Comparison of ENCODE assay signal across 10 mouse cellular contexts in the genomic region with DNA sequence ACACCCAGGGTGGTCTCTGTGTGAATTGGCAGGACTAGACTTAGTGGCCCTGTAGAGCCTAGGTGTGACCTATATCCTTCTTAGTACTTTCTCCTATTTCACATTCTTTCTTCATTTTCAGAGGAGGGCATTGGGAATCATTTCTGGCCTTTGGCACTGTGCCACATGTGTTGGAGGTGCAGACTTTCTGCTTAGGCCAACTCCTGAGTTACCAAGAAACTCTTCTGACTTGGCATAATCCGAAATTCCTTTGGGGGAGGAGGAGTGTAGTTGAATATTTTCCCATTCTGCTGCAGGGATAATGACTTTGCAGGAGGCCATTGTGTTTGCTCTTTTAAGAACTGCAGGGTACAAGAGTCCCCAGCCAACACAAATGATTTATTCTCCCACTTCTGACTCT. TPM values are rescaled to one million over a fixed set of nuclear protein-coding genes. Genes with fewer than 3 reads are reported as not detected.
DNase-seq lines count a peak whose midpoint lies in the region; ATAC-seq lines count a peak whose summit lies in the region.
"Had no signal": no experiment of that assay in that cellular context is flagged by ENCODE, and none has a peak within 500 bp of the region (broad histone marks: within the 10 kb centered on the region; RNA-seq: fewer than 3 reads in every experiment).

No protein-coding gene starts in this region.

- no peak overlapping the region for H3K4me3 ChIP-seq in intestine, embryonic 14.5 days (ENCODE audit: low read depth, low read length)
- no peak overlapping the region for H3K4me3 ChIP-seq in intestine, embryonic 15.5 days (replicated peaks)
- H3K4me3 ChIP-seq: forebrain, embryonic 15.5 days had no signal

- no peak overlapping the region for H3K9ac ChIP-seq in intestine, embryonic 14.5 days (ENCODE audit: low read length)
- no peak overlapping the region for H3K9ac ChIP-seq in intestine, embryonic 15.5 days
- H3K9ac ChIP-seq: forebrain, embryonic 15.5 days had no signal

- WGBS in intestine, embryonic 14.5 days, result 20% methylated on average over 1 of the region's 1 CpGs
- WGBS in intestine, embryonic 15.5 days, result 39% methylated on average over 1 of the region's 1 CpGs

- peak overlapping the region; percentile 27; the same call in 1 of the 2 replicates for H3K27ac ChIP-seq in intestine, embryonic 14.5 days (ENCODE audit: low read depth)
- no peak overlapping the region for H3K27ac ChIP-seq in intestine, embryonic 15.5 days
- H3K27ac ChIP-seq: forebrain, embryonic 15.5 days had no signal

- H3K9me3 ChIP-seq in intestine, embryonic 14.5 days (ENCODE audit: control insufficient read depth, low read length), result no peaks in the 10 kb centered on the region
- H3K9me3 ChIP-seq in intestine, embryonic 15.5 days, result no peaks in the 10 kb centered on the region
- H3K9me3 ChIP-seq: forebrain, embryonic 15.5 days had no signal

- no peak overlapping the region for H3K4me2 ChIP-seq in intestine, embryonic 14.5 days (ENCODE audit: low read length)
- H3K4me2 ChIP-seq in intestine, embryonic 15.5 days (replicated peaks), result no peak overlapping the region
- H3K4me2 ChIP-seq: forebrain, embryonic 15.5 days had no signal

- H3K27me3 ChIP-seq in intestine, embryonic 14.5 days (replicated peaks; ENCODE audit: control insufficient read depth, insufficient read depth, low read length), result no peaks in the 10 kb centered on the region
- no peaks in the 10 kb centered on the region for H3K27me3 ChIP-seq in intestine, embryonic 15.5 days (replicated peaks)
- H3K27me3 ChIP-seq: forebrain, embryonic 15.5 days had no signal

- H3K36me3 ChIP-seq in intestine, embryonic 14.5 days (ENCODE audit: control insufficient read depth, insufficient read depth, low read length), result no peaks in the 10 kb centered on the region
- H3K36me3 ChIP-seq in intestine, embryonic 15.5 days, result no peaks in the 10 kb centered on the region
- H3K36me3 ChIP-seq: forebrain, embryonic 15.5 days had no signal

- H3K4me1 ChIP-seq in intestine, embryonic 14.5 days (replicated peaks; ENCODE audit: control insufficient read depth, insufficient read depth, low read length), result 0 out of 2 replicates have a peak, but pooled peaks cover 3% of the 10 kb centered on the region
- no peaks in the 10 kb centered on the region for H3K4me1 ChIP-seq in intestine, embryonic 15.5 days (replicated peaks)
- H3K4me1 ChIP-seq: forebrain, embryonic 15.5 days had no signal

- peak; percentile 52 for DNase-seq in adrenal gland, postnatal 10 days
- DNase-seq in adrenal gland, adult 8-10 months, result no peak
- no peak for DNase-seq in intestine, embryonic 14.5 days (ENCODE audit: low spot score)
- peak; percentile 32 for DNase-seq in R1 (ENCODE audit: low read depth, low spot score)
- DNase-seq in kidney, postnatal 14 days, result peak; percentile 67
- no peak for DNase-seq in left cerebral cortex, adult 18-20 months (ENCODE audit: low spot score in 2 of 2)
- DNase-seq in left cerebral cortex, postnatal 4 days, result no peak
- DNase-seq: gastrocnemius, postnatal 36 days had no signal

- intact Hi-C loops in left cerebral cortex, postnatal 4 days (cut with DNase I), result no loop called here

- no peak for ATAC-seq in intestine, embryonic 14.5 days (replicated peaks; ENCODE audit: low FRiP score, low TSS enrichment, low read depth)
- no peak for ATAC-seq in intestine, embryonic 15.5 days
- ATAC-seq: forebrain, embryonic 15.5 days had no signal

RNA-seq across cellular contexts. Expression of gene Mid1ip1, which starts 19.6 kb away (rescaled TPM):
- total RNA-seq in adrenal gland, postnatal 10 days (2021), result 10 to 100 TPM; 54.7 to 60.0 TPM
- 100 to 1,000 TPM in 3 of 4 experiments, 10 to 100 TPM in 1; 94.0 to 129 (median 102) TPM for total RNA-seq in adrenal gland, adult 8-10 months (2022)
- polyA plus RNA-seq in intestine, embryonic 14.5 days (2014; fragmentation: Nextera tagmentation; extraction: Ambion mirVana), result 72.8 and 79.8 TPM in 2 replicates
- 82.1 and 86.5 TPM in 2 replicates for polyA plus RNA-seq in intestine, embryonic 15.5 days (2015; fragmentation: Nextera tagmentation; extraction: Ambion mirVana)
- 100 to 1,000 TPM; 108 to 113 TPM for total RNA-seq in left cerebral cortex, adult 18-20 months (2021)
- 10 to 100 TPM; 74.2 to 80.6 TPM for total RNA-seq in left cerebral cortex, postnatal 4 days (2021)

Comparison
In these comparisons a context has a peak if more than half of its experiments do, and no peak if none do; other contexts are left out.
1. DNase-seq: peak in adrenal gland, postnatal 10 days (single experiment), R1 (single experiment) and kidney, postnatal 14 days (single experiment); none in adrenal gland, adult 8-10 months (single experiment), intestine, embryonic 14.5 days (single experiment), left cerebral cortex, adult 18-20 months (0 of 2) and left cerebral cortex, postnatal 4 days (single experiment).